Mouse (Mus musculus) brain, embryonic 14.5 days (tissue): ENCODE measurements at regions not wholly inside any gene's neighbourhood (a gene's known extent, or its start where the extent isn't known, plus 50 kb on each side); places are given as distances from the start of the nearest gene placed in this dataset.
"Not testable (repeated sequence)": the region's sequence is repeated elsewhere in the genome, so short reads cannot be mapped to it uniquely, and the experiment has no call there.

Source experiments
- DNase-seq: peaks from one replicate; pipeline ENCODE4 v3.0.0-alpha.2; 2011; ENCODE audit warnings: low read depth
- CTCF ChIP-seq: fragments of 200-500 bp; IDR thresholded peaks from 2 replicates; pipeline ENCODE4 v1.5.1; 2012; ENCODE audit warnings: inconsistent platforms, mild to moderate bottlenecking, moderate library complexity, borderline replicate concordance; ENCODE audit not compliant: insufficient read depth, insufficient read length; ENCODE audit errors: extremely low read depth
- POLR2A ChIP-seq: fragments of 200-500 bp; IDR thresholded peaks from 2 replicates; pipeline ENCODE4 v1.6.1; 2012; ENCODE audit warnings: mild to moderate bottlenecking, inconsistent platforms, borderline replicate concordance; ENCODE audit not compliant: poor library complexity, insufficient read depth, insufficient read length, severe bottlenecking; ENCODE audit errors: extremely low read depth

GRCm38 (mm10) chr1:145784370-145784769 lies 710.2 kb upstream of the Brinp3 start:
- not testable (repeated sequence) for DNase-seq

GRCm38 (mm10) chr1:145806390-145806948 lies 688.1 kb upstream of the Brinp3 start:
- DNase-seq: peak; percentile 5
- TF ChIP-seq POLR2A: no peak
- no peak for TF ChIP-seq CTCF

GRCm38 (mm10) chr1:145847047-145847446 lies 647.5 kb upstream of the Brinp3 start:
- DNase-seq: no peak
- TF ChIP-seq POLR2A (no peak), CTCF (no peak)
